Mouse (Mus musculus): ENCODE data around the gene Gcn1l1. TPM values are rescaled to one million over a fixed set of nuclear protein-coding genes. Genes with fewer than 3 reads are reported as not detected.
"Not testable (repeated sequence)": the region's sequence is repeated elsewhere in the genome, so short reads cannot be mapped to it uniquely, and the experiment has no call there.

Gcn1l1 gene
- total and polyA plus RNA-seq, 3 experiments: 18.2 to 81.9 (median 62.9) TPM

- H3K4me1 ChIP-seq (ENCODE audit: control insufficient read depth in 1 of 2, insufficient read depth in 2 of 2); dilution Hi-C loops (cut with MboI; ENCODE audit: extremely low pct_ligation_motif_present, extremely low pct_unique_long_range_greater_than_20kb, low sequenced_read_pairs); H3K9ac ChIP-seq (ENCODE audit: insufficient read depth, low read depth); H3K27ac ChIP-seq (ENCODE audit: insufficient read depth, low read depth); H3K4me3 ChIP-seq (replicated peaks in 1 of 3; ENCODE audit: low read depth in 2 of 3, low read length in 2 of 3, poor library complexity in 1 of 3); H3K79me2 ChIP-seq (replicated peaks; ENCODE audit: control insufficient read depth, extremely low read depth, insufficient read depth, poor library complexity, severe bottlenecking); H3K27me3 ChIP-seq (replicated peaks); H3K4me2 ChIP-seq (ENCODE audit: insufficient read depth, low read depth, poor library complexity, severe bottlenecking); DNase-seq (ENCODE audit: extremely low read depth): not testable (repeated sequence)
- Histone ChIP-seq H3K9me3 (replicated peaks; ENCODE audit: low read length) (peaks cover 19% of the 10 kb centered on the region), H3K36me3 (replicated peaks in 1 of 2; ENCODE audit: control insufficient read depth in 1 of 2, insufficient read depth in 1 of 2, low read length in 1 of 2) (peaks cover 90 to 97% of the 10 kb centered on the region in 2 experiments)
- in situ Hi-C loops (cut with MboI; ENCODE audit: low pct_ligation_motif_present, low pct_unique_long_range_greater_than_20kb, low sequenced_read_pairs): loop anchor here (5.0 kb wide), 1 partner anchor 35 kb away; no protein-coding TSS in a partner anchor
Measured at GRCm38 (mm10) chr5:115577686-115578085, 12.6 kb downstream of the Gcn1l1 start.

- Histone ChIP-seq H3K4me3 (replicated peaks in 1 of 3; ENCODE audit: low read depth in 2 of 3, low read length in 2 of 3, poor library complexity in 1 of 3) (no peak overlapping the region), H3K79me2 (replicated peaks; ENCODE audit: control insufficient read depth, extremely low read depth, insufficient read depth, poor library complexity, severe bottlenecking) (no peaks in the 10 kb centered on the region), H3K27ac (ENCODE audit: insufficient read depth, low read depth) (no peak overlapping the region), H3K9me3 (replicated peaks; ENCODE audit: low read length) (peaks cover 25% of the 10 kb centered on the region), H3K4me1 (ENCODE audit: control insufficient read depth in 1 of 2, insufficient read depth in 2 of 2) (no peaks in the 10 kb centered on the region), H3K9ac (ENCODE audit: insufficient read depth, low read depth) (no peak overlapping the region), H3K36me3 (replicated peaks in 1 of 2; ENCODE audit: control insufficient read depth in 1 of 2, insufficient read depth in 1 of 2, low read length in 1 of 2) (peaks cover 90 to 97% of the 10 kb centered on the region in 2 experiments), H3K4me2 (ENCODE audit: insufficient read depth, low read depth, poor library complexity, severe bottlenecking) (no peak overlapping the region), H3K27me3 (replicated peaks) (no peaks in the 10 kb centered on the region)
- in situ Hi-C loops (cut with MboI; ENCODE audit: low pct_ligation_motif_present, low pct_unique_long_range_greater_than_20kb, low sequenced_read_pairs) (loop anchor here (5.0 kb wide), 1 partner anchor 33 kb away; no protein-coding TSS in a partner anchor), dilution Hi-C loops (cut with MboI; ENCODE audit: extremely low pct_ligation_motif_present, extremely low pct_unique_long_range_greater_than_20kb, low sequenced_read_pairs) (no loop called here)
- DNase-seq (ENCODE audit: extremely low read depth): no peak
- TF ChIP-seq UBTF (IDR thresholded peaks at IDR 0.05; ENCODE audit: low read depth, low read length): no peak
Measured at GRCm38 (mm10) chr5:115578922-115579321, 13.9 kb downstream of the Gcn1l1 start.

GRCm38 (mm10) chr5:115579363-115579762 lies 14.3 kb downstream of the Gcn1l1 start:
- Histone ChIP-seq H3K27me3 (replicated peaks) (no peaks in the 10 kb centered on the region), H3K4me3 (replicated peaks in 1 of 3; ENCODE audit: low read depth in 2 of 3, low read length in 2 of 3, poor library complexity in 1 of 3) (no peak overlapping the region), H3K36me3 (replicated peaks in 1 of 2; ENCODE audit: control insufficient read depth in 1 of 2, insufficient read depth in 1 of 2, low read length in 1 of 2) (peaks cover 89 to 97% of the 10 kb centered on the region in 2 experiments), H3K79me2 (replicated peaks; ENCODE audit: control insufficient read depth, extremely low read depth, insufficient read depth, poor library complexity, severe bottlenecking) (no peaks in the 10 kb centered on the region), H3K27ac (ENCODE audit: insufficient read depth, low read depth) (no peak overlapping the region), H3K9ac (ENCODE audit: insufficient read depth, low read depth) (no peak overlapping the region), H3K9me3 (replicated peaks; ENCODE audit: low read length) (peaks cover 25% of the 10 kb centered on the region), H3K4me1 (ENCODE audit: control insufficient read depth in 1 of 2, insufficient read depth in 2 of 2) (no peaks in the 10 kb centered on the region), H3K4me2 (ENCODE audit: insufficient read depth, low read depth, poor library complexity, severe bottlenecking) (no peak overlapping the region)
- in situ Hi-C loops (cut with MboI; ENCODE audit: low pct_ligation_motif_present, low pct_unique_long_range_greater_than_20kb, low sequenced_read_pairs): loop anchor here (5.0 kb wide), 1 partner anchor 33 kb away; no protein-coding TSS in a partner anchor
- TF ChIP-seq BHLHE40 (IDR thresholded peaks at IDR 0.05; ENCODE audit: low read depth, low read length) (no peak), SMC3 (IDR thresholded peaks at IDR 0.05; ENCODE audit: low read depth, low read length) (no peak), PAX5 (IDR thresholded peaks at IDR 0.05; ENCODE audit: low read length) (no peak), ELF1 (IDR thresholded peaks at IDR 0.05; ENCODE audit: low read depth, low read length) (no peak), HCFC1 (IDR thresholded peaks at IDR 0.05; ENCODE audit: low read depth, low read length) (no peak), ZNF384 (IDR thresholded peaks at IDR 0.05; ENCODE audit: low read depth, low read length) (no peak), JUN (IDR thresholded peaks at IDR 0.05; ENCODE audit: insufficient read depth, low read depth, low read length) (no peak), MAX (IDR thresholded peaks at IDR 0.05; ENCODE audit: low read length) (no peak), EP300 (IDR thresholded peaks at IDR 0.05; ENCODE audit: low read length) (no peak)
- DNase-seq (ENCODE audit: extremely low read depth): no peak
- dilution Hi-C loops (cut with MboI; ENCODE audit: extremely low pct_ligation_motif_present, extremely low pct_unique_long_range_greater_than_20kb, low sequenced_read_pairs): no loop called here
